Mouse (Mus musculus) forebrain, postnatal 0 days (tissue): Measurements from ENCODE around the gene Fyco1. TPM values are rescaled to one million over a fixed set of nuclear protein-coding genes. Genes with fewer than 3 reads are reported as not detected.

Experiments used
- ATAC-seq: fragments of 200-750 bp; cut with Nextera tagmentation; 2 replicates; pipeline ENCODE4 v1.8.0; 2017; ENCODE audit warnings: mild to moderate bottlenecking, moderate library complexity
- DNase-seq: peaks from one replicate; pipeline ENCODE4 v3.0.0-alpha.2; 2015
- H3K27ac ChIP-seq: fragments of 300-500 bp; sonication (generic); 2 replicates; pipeline ENCODE4 v1.5.1; 2014; ENCODE audit warnings: low read depth, mild to moderate bottlenecking, antibody characterized with exemption, low read length, moderate library complexity, mixed read lengths
- H3K27me3 ChIP-seq: fragments of 300-500 bp; sonication (generic); 2 replicates; pipeline ENCODE4 v1.6.1; 2014; ENCODE audit warnings: mild to moderate bottlenecking, low read length, mixed read lengths; ENCODE audit not compliant: insufficient read depth
- H3K36me3 ChIP-seq: fragments of 300-500 bp; sonication (generic); 2 replicates; pipeline ENCODE4 v1.6.1; 2014; ENCODE audit warnings: mild to moderate bottlenecking, moderate library complexity; ENCODE audit not compliant: insufficient read depth
- H3K4me1 ChIP-seq: fragments of 300-500 bp; sonication (generic); 2 replicates; pipeline ENCODE4 v1.6.1; 2014; ENCODE audit warnings: antibody characterized with exemption; ENCODE audit not compliant: insufficient read depth
- H3K4me2 ChIP-seq: fragments of 300-500 bp; sonication (generic); 2 replicates; pipeline ENCODE4 v1.6.1; 2014; ENCODE audit warnings: low read depth, mild to moderate bottlenecking, moderate library complexity
- H3K4me3 ChIP-seq: fragments of 300-500 bp; sonication (generic); 2 replicates; pipeline ENCODE4 v1.5.1; 2014; ENCODE audit warnings: low read depth, low read length, mixed read lengths
- H3K9ac ChIP-seq: fragments of 300-500 bp; sonication (generic); 2 replicates; pipeline ENCODE4 v1.6.1; 2014; ENCODE audit warnings: mild to moderate bottlenecking
- H3K9me3 ChIP-seq: fragments of 300-500 bp; sonication (generic); 2 replicates; pipeline ENCODE4 v1.6.1; 2016; ENCODE audit warnings: low read length
- CTCF ChIP-seq: sonication (generic); IDR thresholded peaks from 2 replicates; pipeline ENCODE4 v1.5.1; 2016; ENCODE audit warnings: antibody characterized with exemption, control low read depth, low read depth
- WGBS: fragments of 180-500 bp; shearing (Covaris S2); extraction: QIAGEN DNeasy Blood & Tissue Kit; methylation state at CpG from one replicate; pipeline ENCODE4 v1.1.7; 2014; 5-methylcytosine and 5-hydroxymethylcytosine counted together
- polyA plus RNA-seq: library from polyadenylated mRNA; unstranded; fragments of >200 nt; fragmentation: Nextera tagmentation; extraction: Ambion mirVana; gene quantifications from 2 replicates; pipeline ENCODE4 v1.2.1, GENCODE M21; 2015
- total RNA-seq: library from RNA; depleted of rRNA; stranded (reverse); fragments of >200 nt; gene quantifications from 2 replicates; pipeline ENCODE4 v1.2.3, GENCODE M21; 2014

Fyco1 gene
- total and polyA plus RNA-seq, 2 experiments from 2014 or later, result 7.6 to 17.8 TPM

- no peaks in the 10 kb centered on the region for H3K27me3 ChIP-seq
- H3K4me3 ChIP-seq, result no peak overlapping the region
These were observed 6.6 kb downstream of the Fyco1 start for GRCm38 (mm10) chr9:123845120-123845519.

DNA sequence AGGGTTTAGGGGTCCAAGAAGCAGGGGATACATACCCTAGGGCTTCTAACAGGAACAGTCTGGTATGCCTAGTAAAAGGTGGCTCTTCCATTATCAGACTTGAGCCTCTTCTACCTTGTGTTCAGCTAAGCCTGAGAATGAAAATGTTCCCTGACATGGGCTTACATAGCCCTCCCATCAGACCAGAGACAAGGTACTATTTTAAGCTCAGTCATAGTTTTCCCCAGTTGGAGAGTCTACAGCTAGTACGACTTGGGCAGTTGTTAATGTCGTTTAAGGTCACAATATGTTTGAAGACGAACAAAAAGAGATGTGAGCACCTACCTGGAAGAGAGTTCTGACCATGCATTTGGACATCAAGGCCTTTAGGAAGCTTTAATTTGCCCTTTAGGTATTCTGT, 7.2 kb downstream of the Fyco1 start:
- H3K36me3 ChIP-seq, result peaks cover 10% of the 10 kb centered on the region; the same call in 1 of the 2 replicates
- H3K4me2 ChIP-seq, result no peak overlapping the region
- no peaks in the 10 kb centered on the region for H3K4me1 ChIP-seq
- TF ChIP-seq CTCF, result no peak
- DNase-seq (no peak), ATAC-seq (no peak)
- H3K4me3 ChIP-seq, result no peak overlapping the region
- no peak overlapping the region for H3K27ac ChIP-seq
- WGBS, result 86% methylated on average over 3 of the region's 3 CpGs
- no peak overlapping the region for H3K9ac ChIP-seq
- no peaks in the 10 kb centered on the region for H3K27me3 ChIP-seq
- no peaks in the 10 kb centered on the region for H3K9me3 ChIP-seq

More at GRCm38 (mm10) chr9:123845120-123845519, 6.6 kb downstream of the Fyco1 start:
- H3K27ac ChIP-seq, result no peak overlapping the region
- no peak overlapping the region for H3K9ac ChIP-seq
- no peak overlapping the region for H3K4me2 ChIP-seq
- TF ChIP-seq CTCF, result peak; percentile 8; the same call in 1 of the 2 replicates
- ATAC-seq, result no peak
- H3K4me1 ChIP-seq, result no peaks in the 10 kb centered on the region
- no peaks in the 10 kb centered on the region for H3K9me3 ChIP-seq
- H3K36me3 ChIP-seq, result peaks cover 10% of the 10 kb centered on the region; the same call in 1 of the 2 replicates
- 83% methylated on average over 3 of the region's 3 CpGs for WGBS
- no peak for DNase-seq

DNA sequence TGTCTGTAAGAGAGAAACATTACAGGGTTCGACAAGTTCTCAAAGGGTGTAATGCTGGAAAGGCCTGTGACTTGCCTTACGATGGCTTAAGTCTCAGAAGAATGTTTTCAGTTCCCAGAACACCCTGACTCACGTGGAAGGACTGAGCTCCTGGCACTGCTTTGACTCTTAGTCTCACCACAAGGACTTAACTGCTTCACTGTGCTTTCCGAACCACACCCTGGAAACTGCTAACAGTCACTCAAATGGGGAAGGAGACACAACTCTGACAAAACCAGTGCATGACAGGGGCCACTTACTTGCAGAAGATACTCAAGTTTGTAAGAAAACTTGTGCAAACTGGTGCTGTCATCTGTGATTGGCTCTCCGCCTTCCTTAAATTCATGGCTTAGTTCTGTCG, 11.5 kb downstream of the Fyco1 start:
- Histone ChIP-seq H3K27me3 (no peaks in the 10 kb centered on the region), H3K9me3 (no peaks in the 10 kb centered on the region), H3K4me3 (no peak overlapping the region), H3K4me1 (no peaks in the 10 kb centered on the region), H3K27ac (no peak overlapping the region), H3K36me3 (peaks cover 26% of the 10 kb centered on the region), H3K4me2 (no peak overlapping the region), H3K9ac (no peak overlapping the region)
- WGBS, result 91% methylated on average over 6 of the region's 6 CpGs
- ATAC-seq (no peak), DNase-seq (no peak)
- no peak for TF ChIP-seq CTCF

GRCm38 (mm10) chr9:123835851-123836250, 15.8 kb downstream of the Fyco1 start:
- H3K9ac ChIP-seq, result no peak overlapping the region
- no peak for DNase-seq
- H3K9me3 ChIP-seq, result no peaks in the 10 kb centered on the region
- no peaks in the 10 kb centered on the region for H3K4me1 ChIP-seq
- TF ChIP-seq CTCF, result no peak
- no peaks in the 10 kb centered on the region for H3K27me3 ChIP-seq
- no peak overlapping the region for H3K4me3 ChIP-seq
- H3K36me3 ChIP-seq, result peaks cover 28% of the 10 kb centered on the region
- no peak for ATAC-seq
- no peak overlapping the region for H3K27ac ChIP-seq
- no peak overlapping the region for H3K4me2 ChIP-seq
- WGBS, result 95% methylated on average over 3 of the region's 3 CpGs

DNA sequence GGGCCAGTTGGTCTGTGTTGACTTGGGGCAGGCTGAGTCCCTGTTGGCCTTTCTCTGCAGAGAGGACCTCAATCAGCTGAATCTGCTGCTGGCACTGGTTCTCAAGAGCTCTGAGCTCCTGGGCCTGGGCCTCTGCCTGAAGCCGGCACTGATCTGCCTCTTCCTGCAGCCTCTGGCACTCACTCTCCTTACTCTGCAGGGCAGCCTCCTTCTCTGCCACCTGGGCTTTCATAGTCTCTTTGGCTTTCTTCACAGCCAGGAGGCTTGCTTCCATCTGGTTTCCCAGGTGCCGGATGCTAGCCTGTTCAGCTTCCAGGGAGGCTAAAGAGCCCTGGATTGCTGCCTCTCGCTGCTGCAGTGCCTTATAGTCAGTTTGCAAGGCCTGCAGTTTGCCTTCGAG, 22.8 kb downstream of the Fyco1 start:
- H3K27me3 ChIP-seq, result no peaks in the 10 kb centered on the region
- H3K9ac ChIP-seq, result no peak overlapping the region
- WGBS, result 94% methylated on average over 4 of the region's 4 CpGs
- H3K36me3 ChIP-seq, result peaks cover 48% of the 10 kb centered on the region
- no peak for ATAC-seq
- no peak for DNase-seq
- no peaks in the 10 kb centered on the region for H3K4me1 ChIP-seq
- TF ChIP-seq CTCF, result no peak
- H3K4me3 ChIP-seq, result no peak overlapping the region
- H3K9me3 ChIP-seq, result no peaks in the 10 kb centered on the region
- H3K4me2 ChIP-seq, result no peak overlapping the region
- no peak overlapping the region for H3K27ac ChIP-seq

DNA sequence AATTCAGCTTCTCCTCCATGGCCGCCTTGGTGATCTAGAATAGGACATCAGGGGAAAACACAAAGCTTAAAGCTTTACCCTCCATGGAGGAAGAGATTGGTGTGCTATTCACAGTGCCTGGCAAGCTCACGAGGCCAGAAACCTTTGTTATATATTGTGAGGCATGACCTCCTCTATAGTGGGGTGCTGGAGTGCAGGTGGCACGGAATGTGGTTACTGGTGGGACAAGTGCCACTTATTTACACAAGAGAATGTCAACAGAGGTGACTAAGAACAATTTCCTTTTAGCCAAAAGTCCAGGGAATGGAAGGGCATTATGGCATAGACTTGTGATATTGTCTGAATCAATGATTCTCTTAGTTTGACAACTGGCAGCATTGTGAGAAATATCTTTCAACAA, 25.1 kb downstream of the Fyco1 start:
- WGBS, result 84% methylated on average over 3 of the region's 3 CpGs
- no peak for TF ChIP-seq CTCF
- Histone ChIP-seq H3K27ac (no peak overlapping the region), H3K27me3 (no peaks in the 10 kb centered on the region), H3K9ac (no peak overlapping the region), H3K9me3 (no peaks in the 10 kb centered on the region), H3K36me3 (peaks cover 62% of the 10 kb centered on the region), H3K4me3 (no peak overlapping the region), H3K4me2 (no peak overlapping the region), H3K4me1 (no peaks in the 10 kb centered on the region)
- no peak for DNase-seq
- ATAC-seq, result no peak

- 79% methylated on average over 2 of the region's 2 CpGs for WGBS
- no peak for ATAC-seq
These were observed 33.1 kb downstream of the Fyco1 start for GRCm38 (mm10) chr9:123818601-123819000.

More at GRCm38 (mm10) chr9:123818601-123819000, 33.1 kb downstream of the Fyco1 start:
- H3K9ac ChIP-seq, result no peak overlapping the region
- no peak overlapping the region for H3K4me3 ChIP-seq
- peaks cover 29% of the 10 kb centered on the region for H3K36me3 ChIP-seq
- no peaks in the 10 kb centered on the region for H3K9me3 ChIP-seq
- H3K27ac ChIP-seq, result no peak overlapping the region
- TF ChIP-seq CTCF, result no peak
- DNase-seq, result no peak
- H3K4me1 ChIP-seq, result no peaks in the 10 kb centered on the region
- no peak overlapping the region for H3K4me2 ChIP-seq
- H3K27me3 ChIP-seq, result no peaks in the 10 kb centered on the region
